Mouse (Mus musculus) hindbrain, embryonic 10.5 days (tissue): ENCODE data around the gene Castor2. TPM values are rescaled to one million over a fixed set of nuclear protein-coding genes. Genes with fewer than 3 reads are reported as not detected.
A peak's percentile ranks its signal among the peaks of the same experiment; 100 is the strongest.

Source experiments
- DNase-seq: peaks from one replicate; pipeline ENCODE4 v3.0.0-alpha.2; 2017; ENCODE audit warnings: low spot score
- H3K27ac ChIP-seq: fragments of 300-500 bp; sonication (generic); 2 replicates; pipeline ENCODE4 v1.5.1; 2016; ENCODE audit warnings: mild to moderate bottlenecking, moderate library complexity
- H3K27me3 ChIP-seq: fragments of 300-500 bp; sonication (generic); 2 replicates; pipeline ENCODE4 v1.6.1; 2016; ENCODE audit warnings: mild to moderate bottlenecking; ENCODE audit not compliant: poor library complexity, insufficient read depth, severe bottlenecking
- H3K36me3 ChIP-seq: fragments of 300-500 bp; sonication (generic); 2 replicates; pipeline ENCODE4 v1.6.1; 2016; ENCODE audit warnings: mild to moderate bottlenecking, moderate library complexity
- H3K4me1 ChIP-seq: fragments of 300-500 bp; sonication (generic); replicated peaks from 2 replicates; pipeline ENCODE4 v1.6.1; 2016; ENCODE audit warnings: mild to moderate bottlenecking
- H3K4me3 ChIP-seq: fragments of 300-500 bp; sonication (generic); 2 replicates; pipeline ENCODE4 v1.5.1; 2016; ENCODE audit warnings: mild to moderate bottlenecking, moderate library complexity
- H3K9me3 ChIP-seq: fragments of 300-500 bp; sonication (generic); 2 replicates; pipeline ENCODE4 v1.6.1; 2016; ENCODE audit warnings: mild to moderate bottlenecking, moderate library complexity
- WGBS: fragments of 180-500 bp; shearing (Covaris S2); methylation state at CpG from one replicate; pipeline ENCODE4 v1.1.7; 2016; 5-methylcytosine and 5-hydroxymethylcytosine counted together
- polyA plus RNA-seq: library from polyadenylated mRNA; unstranded; fragments of >200 nt; fragmentation: Nextera tagmentation; extraction: Ambion mirVana; gene quantifications from 2 replicates; pipeline ENCODE4 v1.2.1, GENCODE M21; 2016

Gene Castor2
- polyA plus RNA-seq, 1 experiment from 2014 or later: 10.3 TPM

- H3K36me3 ChIP-seq: peaks cover 44% of the 10 kb centered on the region
- H3K4me3 ChIP-seq: no peak overlapping the region
- no peaks in the 10 kb centered on the region for H3K27me3 ChIP-seq
- no peaks in the 10 kb centered on the region; the same call in 1 of the 2 replicates for H3K9me3 ChIP-seq
- no peak overlapping the region for H3K27ac ChIP-seq
- peaks cover 7% of the 10 kb centered on the region for H3K4me1 ChIP-seq
- no peak for DNase-seq
- WGBS: 93% methylated on average over 7 of the region's 7 CpGs
These were observed 16.2 kb downstream of the Castor2 start for GRCm38 (mm10) chr5:134115639-134116259.

GRCm38 (mm10) chr5:134118798-134119407 lies 19.4 kb downstream of the Castor2 start:
- Histone ChIP-seq H3K4me3 (no peak overlapping the region), H3K36me3 (peaks cover 24% of the 10 kb centered on the region), H3K27ac (no peak overlapping the region), H3K9me3 (no peaks in the 10 kb centered on the region), H3K27me3 (no peaks in the 10 kb centered on the region), H3K4me1 (peaks cover 16% of the 10 kb centered on the region)
- 91% methylated on average over 15 of the region's 15 CpGs for WGBS
- no peak for DNase-seq

- Histone ChIP-seq H3K4me3 (no peak overlapping the region), H3K27me3 (no peaks in the 10 kb centered on the region), H3K4me1 (peaks cover 16% of the 10 kb centered on the region), H3K9me3 (no peaks in the 10 kb centered on the region), H3K27ac (no peak overlapping the region), H3K36me3 (peaks cover 30% of the 10 kb centered on the region)
- WGBS: 71% methylated on average over 10 of the region's 10 CpGs
- DNase-seq: no peak
These were observed 20.1 kb downstream of the Castor2 start for GRCm38 (mm10) chr5:134119481-134120120.

GRCm38 (mm10) chr5:134120135-134120534 lies 20.6 kb downstream of the Castor2 start:
- peaks cover 16% of the 10 kb centered on the region for H3K4me1 ChIP-seq
- no peaks in the 10 kb centered on the region for H3K9me3 ChIP-seq
- WGBS: 91% methylated on average over 3 of the region's 3 CpGs
- H3K4me3 ChIP-seq: no peak overlapping the region
- H3K27me3 ChIP-seq: no peaks in the 10 kb centered on the region
- DNase-seq: no peak
- no peak overlapping the region for H3K27ac ChIP-seq
- H3K36me3 ChIP-seq: peaks cover 32% of the 10 kb centered on the region

GRCm38 (mm10) chr5:134121138-134121892 lies 21.8 kb downstream of the Castor2 start:
- H3K27ac ChIP-seq: no peak overlapping the region
- 0 out of 2 replicates have a peak, but pooled peaks cover 2% of the 10 kb centered on the region for H3K9me3 ChIP-seq
- WGBS: 73% methylated on average over 9 of the region's 9 CpGs
- peak; percentile 23 for DNase-seq
- no peak overlapping the region for H3K4me3 ChIP-seq
- peaks cover 16% of the 10 kb centered on the region for H3K4me1 ChIP-seq
- peaks cover 39% of the 10 kb centered on the region for H3K36me3 ChIP-seq
- no peaks in the 10 kb centered on the region for H3K27me3 ChIP-seq

- H3K27me3 ChIP-seq: no peaks in the 10 kb centered on the region
- H3K4me3 ChIP-seq: no peak overlapping the region
- peaks cover 45% of the 10 kb centered on the region for H3K36me3 ChIP-seq
- DNase-seq: no peak
- peaks cover 6% of the 10 kb centered on the region for H3K9me3 ChIP-seq
- WGBS: 76% methylated on average over 4 of the region's 4 CpGs
- H3K4me1 ChIP-seq: peaks cover 16% of the 10 kb centered on the region
- no peak overlapping the region for H3K27ac ChIP-seq
These were observed 22.4 kb downstream of the Castor2 start for GRCm38 (mm10) chr5:134121893-134122259.

GRCm38 (mm10) chr5:134123846-134124245 lies 24.3 kb downstream of the Castor2 start:
- 83% methylated on average over 6 of the region's 6 CpGs for WGBS

GRCm38 (mm10) chr5:134126232-134126631 lies 26.7 kb downstream of the Castor2 start:
- Histone ChIP-seq H3K4me1 (peaks cover 6% of the 10 kb centered on the region), H3K27ac (no peak overlapping the region), H3K9me3 (peaks cover 9% of the 10 kb centered on the region), H3K4me3 (no peak overlapping the region), H3K36me3 (peaks cover 38% of the 10 kb centered on the region), H3K27me3 (no peaks in the 10 kb centered on the region)
- no peak for DNase-seq
- 92% methylated on average over 2 of the region's 2 CpGs for WGBS

More at GRCm38 (mm10) chr5:134123846-134124245, 24.3 kb downstream of the Castor2 start:
- Histone ChIP-seq H3K36me3 (peaks cover 45% of the 10 kb centered on the region), H3K27ac (no peak overlapping the region), H3K4me1 (peaks cover 16% of the 10 kb centered on the region), H3K4me3 (no peak overlapping the region), H3K9me3 (peaks cover 9% of the 10 kb centered on the region), H3K27me3 (no peaks in the 10 kb centered on the region)
- DNase-seq: no peak

- no peak overlapping the region for H3K4me3 ChIP-seq
- peaks cover 61% of the 10 kb centered on the region for H3K36me3 ChIP-seq
- H3K27me3 ChIP-seq: no peaks in the 10 kb centered on the region
- peak overlapping the region; percentile 45; the same call in 1 of the 2 replicates for H3K27ac ChIP-seq
- H3K4me1 ChIP-seq: peaks cover 10% of the 10 kb centered on the region
- H3K9me3 ChIP-seq: peaks cover 10% of the 10 kb centered on the region
- WGBS: 37% methylated on average over 4 of the region's 4 CpGs
- DNase-seq: peak; percentile 43
These were observed 32.1 kb downstream of the Castor2 start for GRCm38 (mm10) chr5:134131586-134131985.

GRCm38 (mm10) chr5:134136022-134136421 lies 36.5 kb downstream of the Castor2 start:
- Histone ChIP-seq H3K27me3 (no peaks in the 10 kb centered on the region), H3K4me3 (no peak overlapping the region), H3K9me3 (peaks cover 4% of the 10 kb centered on the region; the same call in 1 of the 2 replicates), H3K27ac (no peak overlapping the region), H3K4me1 (peaks cover 10% of the 10 kb centered on the region), H3K36me3 (peaks cover 72% of the 10 kb centered on the region)
- 95% methylated on average over 12 of the region's 12 CpGs for WGBS
- DNase-seq: no peak

GRCm38 (mm10) chr5:134137933-134138332 lies 38.4 kb downstream of the Castor2 start:
- H3K9me3 ChIP-seq: peaks cover 9% of the 10 kb centered on the region
- H3K27me3 ChIP-seq: no peaks in the 10 kb centered on the region
- DNase-seq: no peak
- H3K27ac ChIP-seq: no peak overlapping the region
- 86% methylated on average over 5 of the region's 5 CpGs for WGBS
- no peaks in the 10 kb centered on the region for H3K4me1 ChIP-seq
- H3K4me3 ChIP-seq: no peak overlapping the region
- H3K36me3 ChIP-seq: peaks cover 79% of the 10 kb centered on the region

- H3K27ac ChIP-seq: no peak overlapping the region
- WGBS: 83% methylated on average over 6 of the region's 6 CpGs
- no peak overlapping the region for H3K4me3 ChIP-seq
- H3K4me1 ChIP-seq: no peaks in the 10 kb centered on the region
- peaks cover 79% of the 10 kb centered on the region for H3K36me3 ChIP-seq
- H3K27me3 ChIP-seq: no peaks in the 10 kb centered on the region
- no peak for DNase-seq
- H3K9me3 ChIP-seq: peaks cover 4% of the 10 kb centered on the region; the same call in 1 of the 2 replicates
These were observed 39.9 kb downstream of the Castor2 start for GRCm38 (mm10) chr5:134139429-134139828.
